In genomic region chr9:122885385-122885784, GRCm38 (mm10) we compare ENCODE assay signal across 9 mouse cellular contexts. TPM values are rescaled to one million over a fixed set of nuclear protein-coding genes. Genes with fewer than 3 reads are reported as not detected.
DNase-seq lines count a peak whose midpoint lies in the region; ATAC-seq and TF ChIP-seq lines count a peak whose summit lies in the region.
"Had no signal": no experiment of that assay in that cellular context is flagged by ENCODE, and none has a peak within 500 bp of the region (broad histone marks: within the 10 kb centered on the region; RNA-seq: fewer than 3 reads in every experiment).

Gene Zkscan7, plus strand, starts transcription at chr9:122885685.

- no peak for DNase-seq in kidney, postnatal 4 days
- no peak for DNase-seq in embryonic facial prominence, embryonic 14.5 days (ENCODE audit: low spot score)
- DNase-seq in hindbrain, postnatal 0 days (ENCODE audit: low spot score) = no peak
- DNase-seq in midbrain, postnatal 0 days (ENCODE audit: low spot score) = no peak
- no peak for DNase-seq in adrenal gland, postnatal 14 days
- no peak for DNase-seq in yolk sac, embryonic 10.5 days (ENCODE audit: low spot score)
- DNase-seq in cerebellum, adult 8-10 months = no peak
- DNase-seq: gastrocnemius, postnatal 10 days had no signal

- 0 out of 2 replicates have a peak within 1 kb of the TSS, but pooled peaks have one; percentile 20 for H3K27ac ChIP-seq in kidney, embryonic 16.5 days (ENCODE audit: low read length)
- H3K27ac ChIP-seq in embryonic facial prominence, embryonic 14.5 days (replicated peaks; ENCODE audit: low read depth, low read length) = no peak within 1 kb of the TSS
- H3K27ac ChIP-seq in hindbrain, postnatal 0 days = no peak within 1 kb of the TSS
- H3K27ac ChIP-seq in midbrain, postnatal 0 days (ENCODE audit: low read depth, low read length) = no peak within 1 kb of the TSS

- H3K9ac ChIP-seq in kidney, embryonic 16.5 days (replicated peaks; ENCODE audit: low read length) = no peak within 1 kb of the TSS
- H3K9ac ChIP-seq in embryonic facial prominence, embryonic 14.5 days (ENCODE audit: low read depth, low read length) = peak within 1 kb of the TSS; percentile 85
- H3K9ac ChIP-seq in hindbrain, postnatal 0 days (replicated peaks; ENCODE audit: low read length) = peak within 1 kb of the TSS; percentile 63; the same call in 1 of the 2 replicates
- H3K9ac ChIP-seq in midbrain, postnatal 0 days (replicated peaks; ENCODE audit: low read length, poor library complexity, severe bottlenecking) = no peak within 1 kb of the TSS

- peak within 1 kb of the TSS; percentile 77 for H3K4me2 ChIP-seq in kidney, embryonic 16.5 days (replicated peaks; ENCODE audit: low read depth, low read length)
- H3K4me2 ChIP-seq in embryonic facial prominence, embryonic 14.5 days (ENCODE audit: low read depth, low read length) = peak within 1 kb of the TSS; percentile 87
- peak within 1 kb of the TSS; percentile 95 for H3K4me2 ChIP-seq in hindbrain, postnatal 0 days (ENCODE audit: low read depth, low read length)
- H3K4me2 ChIP-seq in midbrain, postnatal 0 days (ENCODE audit: low read depth, low read length, poor library complexity, severe bottlenecking) = peak within 1 kb of the TSS; percentile 87

- H3K9me3 ChIP-seq in kidney, embryonic 16.5 days (ENCODE audit: low read length) = 0 out of 2 replicates have a peak, but pooled peaks cover 3% of the 10 kb centered on the region
- peaks cover 10% of the 10 kb centered on the region; the same call in 1 of the 2 replicates for H3K9me3 ChIP-seq in embryonic facial prominence, embryonic 14.5 days (ENCODE audit: control insufficient read depth, low read length)
- H3K9me3 ChIP-seq in hindbrain, postnatal 0 days (ENCODE audit: low read length) = no peaks in the 10 kb centered on the region; the same call in 1 of the 2 replicates
- H3K9me3 ChIP-seq in midbrain, postnatal 0 days (ENCODE audit: low read length) = peaks cover 4% of the 10 kb centered on the region; the same call in 1 of the 2 replicates

- H3K27me3 ChIP-seq in kidney, embryonic 16.5 days (ENCODE audit: insufficient read depth, low read length) = no peaks in the 10 kb centered on the region
- H3K27me3 ChIP-seq in embryonic facial prominence, embryonic 14.5 days (replicated peaks; ENCODE audit: control insufficient read depth, insufficient read depth, low read length) = no peaks in the 10 kb centered on the region
- H3K27me3 ChIP-seq in hindbrain, postnatal 0 days (ENCODE audit: insufficient read depth, low read length) = no peaks in the 10 kb centered on the region
- no peaks in the 10 kb centered on the region for H3K27me3 ChIP-seq in midbrain, postnatal 0 days (ENCODE audit: insufficient read depth, low read length)

- peak within 1 kb of the TSS; percentile 73 for H3K4me3 ChIP-seq in kidney, embryonic 16.5 days (ENCODE audit: low read length)
- H3K4me3 ChIP-seq in embryonic facial prominence, embryonic 14.5 days (ENCODE audit: low read depth, low read length) = peak within 1 kb of the TSS; percentile 80
- peak within 1 kb of the TSS; percentile 74 for H3K4me3 ChIP-seq in hindbrain, postnatal 0 days (ENCODE audit: low read length)
- peak within 1 kb of the TSS; percentile 69 for H3K4me3 ChIP-seq in midbrain, postnatal 0 days (ENCODE audit: low read depth, low read length)

- H3K36me3 ChIP-seq in kidney, embryonic 16.5 days (ENCODE audit: insufficient read depth, low read length) = no peaks in the 10 kb centered on the region
- no peaks in the 10 kb centered on the region for H3K36me3 ChIP-seq in embryonic facial prominence, embryonic 14.5 days (ENCODE audit: control insufficient read depth, insufficient read depth, low read length)
- 0 out of 2 replicates have a peak, but pooled peaks cover 3% of the 10 kb centered on the region for H3K36me3 ChIP-seq in hindbrain, postnatal 0 days (ENCODE audit: insufficient read depth, low read length)
- peaks cover 6% of the 10 kb centered on the region for H3K36me3 ChIP-seq in midbrain, postnatal 0 days (ENCODE audit: insufficient read depth, low read length)

- no peak for ATAC-seq in kidney, embryonic 16.5 days (ENCODE audit: low FRiP score, low TSS enrichment)
- ATAC-seq in embryonic facial prominence, embryonic 14.5 days (ENCODE audit: low read depth) = no peak
- no peak for ATAC-seq in hindbrain, postnatal 0 days
- no peak for ATAC-seq in midbrain, postnatal 0 days (ENCODE audit: low FRiP score)

- WGBS in kidney, embryonic 16.5 days = 94% methylated on average over 3 of the region's 3 CpGs
- 80% methylated on average over 3 of the region's 3 CpGs for WGBS in embryonic facial prominence, embryonic 14.5 days
- 84% methylated on average over 3 of the region's 3 CpGs for WGBS in hindbrain, postnatal 0 days
- WGBS in midbrain, postnatal 0 days = 82% methylated on average over 3 of the region's 3 CpGs

- no peak for TF ChIP-seq CTCF in hindbrain, postnatal 0 days (IDR thresholded peaks at IDR 0.05; ENCODE audit: low read depth)
- no peak for TF ChIP-seq CTCF in midbrain, postnatal 0 days (IDR thresholded peaks at IDR 0.05)

- peaks cover 6% of the 10 kb centered on the region for H3K4me1 ChIP-seq in kidney, embryonic 16.5 days (ENCODE audit: insufficient read depth, low read length)
- H3K4me1 ChIP-seq in embryonic facial prominence, embryonic 14.5 days (ENCODE audit: control insufficient read depth, insufficient read depth, low read length) = peaks cover 5% of the 10 kb centered on the region; the same call in 1 of the 2 replicates
- H3K4me1 ChIP-seq in hindbrain, postnatal 0 days (ENCODE audit: insufficient read depth, low read length) = no peaks in the 10 kb centered on the region; the same call in 1 of the 2 replicates
- no peaks in the 10 kb centered on the region for H3K4me1 ChIP-seq in midbrain, postnatal 0 days (ENCODE audit: insufficient read depth, low read length)

RNA-seq across cellular contexts. Expression of gene Zkscan7, which starts in this region (rescaled TPM):
- polyA plus RNA-seq in kidney, embryonic 16.5 days (2015; fragmentation: Nextera tagmentation; extraction: Ambion mirVana) = 6.0 and 7.7 TPM in 2 replicates
- polyA plus RNA-seq in embryonic facial prominence, embryonic 14.5 days (2014; fragmentation: Nextera tagmentation; extraction: Ambion mirVana) = 2.0 and 2.9 TPM in 2 replicates
- total RNA-seq in hindbrain, postnatal 0 days (2014; rRNA removed) = 4.5 and 6.3 TPM in 2 replicates
- 1.3 and 1.9 TPM in 2 replicates for polyA plus RNA-seq in hindbrain, postnatal 0 days (2015; fragmentation: Nextera tagmentation; extraction: Ambion mirVana)
- 5.7 and 8.2 TPM in 2 replicates for total RNA-seq in midbrain, postnatal 0 days (2014; rRNA removed)
- polyA plus RNA-seq in midbrain, postnatal 0 days (2015; fragmentation: Nextera tagmentation; extraction: Ambion mirVana) = 1.6 and 1.7 TPM in 2 replicates
- total RNA-seq in adrenal gland, postnatal 14 days (2021) = 9.3 and 11.5 TPM in 2 replicates

Comparison
In these comparisons a context has a peak if more than half of its experiments do, and no peak if none do; other contexts are left out.
1. H3K9ac ChIP-seq: peak in embryonic facial prominence, embryonic 14.5 days (single experiment) and hindbrain, postnatal 0 days (single experiment); none in kidney, embryonic 16.5 days (single experiment) and midbrain, postnatal 0 days (single experiment).
2. Peak in every context shown above with its lines, with median percentiles within 50 percentile points of each other: H3K4me2 ChIP-seq and H3K4me3 ChIP-seq.